Mouse (Mus musculus) E14TG2a.4 (cell line): ENCODE results near the gene Nck1.

Experiments
- CTCF ChIP-seq: conservative IDR thresholded peaks from 2 replicates; pipeline ENCODE4 v1.5.1; 2014; ENCODE audit warnings: low read length
- NANOG ChIP-seq: IDR thresholded peaks from 2 replicates; pipeline ENCODE4 v1.6.1; 2014; ENCODE audit warnings: borderline replicate concordance, low read length, mixed read lengths
- POU5F1 ChIP-seq: IDR thresholded peaks from 2 replicates; pipeline ENCODE4 v1.6.1; 2014; ENCODE audit warnings: low read length, borderline replicate concordance

GRCm38 (mm10) chr9:100560251-100560890 lies 14.4 kb upstream of the Nck1 start:
- TF ChIP-seq CTCF (no peak), NANOG (no peak), POU5F1 (no peak)
